Mouse (Mus musculus): ENCODE results near the gene Adrb1.

Adrb1 gene

DNA sequence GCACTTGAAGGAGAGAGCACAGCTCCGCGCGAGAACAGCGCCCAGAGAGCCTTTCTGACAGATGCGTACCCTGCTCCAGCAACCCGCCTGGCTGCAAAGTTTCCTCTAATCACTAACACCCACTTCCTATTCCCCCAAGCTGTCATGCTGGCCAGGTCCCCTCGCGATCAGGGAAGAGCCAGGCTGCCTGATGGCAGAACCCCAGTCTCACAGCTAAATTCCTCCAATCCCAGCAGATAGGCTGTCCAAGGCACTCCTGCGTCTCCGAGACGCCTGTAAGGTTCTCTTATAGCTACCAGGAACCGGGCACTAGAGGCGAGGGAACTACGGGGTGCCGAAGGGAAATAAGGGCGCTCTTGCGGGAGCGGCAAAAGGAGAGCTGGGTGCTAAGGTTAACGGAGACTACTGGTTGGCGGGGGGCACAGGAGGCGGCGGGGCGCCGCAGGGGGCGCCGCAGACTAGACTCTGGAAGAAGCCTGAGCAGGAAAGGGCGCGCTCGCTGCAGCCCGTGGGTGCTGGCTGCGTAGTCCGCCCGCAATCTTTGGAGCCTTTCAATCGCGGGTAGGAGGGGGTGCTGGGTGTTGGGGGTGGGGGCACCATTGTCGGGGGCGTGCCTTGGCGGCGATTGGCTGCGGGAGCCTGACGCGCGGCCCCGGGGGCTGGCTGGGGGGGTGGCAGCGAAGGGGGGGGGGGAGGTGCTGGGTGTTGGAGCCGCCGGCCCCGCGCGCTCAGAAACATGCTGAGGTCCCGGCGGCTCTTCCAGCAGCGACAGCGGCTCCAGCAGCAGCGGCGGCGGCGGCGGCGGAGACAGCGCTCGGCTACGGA, at the start of gene Adrb1:
Gene Adrb1, plus strand, starts transcription at position 813 of the 825 bp plus-strand sequence.
- DNase-seq (ENCODE audit: low read depth in 2 of 2, low spot score in 2 of 2): peak in 1 of 2 experiments; percentile 4

GRCm38 (mm10) chr19:56675690-56676089, 46.3 kb upstream of the Adrb1 start:
- no peak for DNase-seq (ENCODE audit: low read depth in 2 of 2, low spot score in 2 of 2)

DNA sequence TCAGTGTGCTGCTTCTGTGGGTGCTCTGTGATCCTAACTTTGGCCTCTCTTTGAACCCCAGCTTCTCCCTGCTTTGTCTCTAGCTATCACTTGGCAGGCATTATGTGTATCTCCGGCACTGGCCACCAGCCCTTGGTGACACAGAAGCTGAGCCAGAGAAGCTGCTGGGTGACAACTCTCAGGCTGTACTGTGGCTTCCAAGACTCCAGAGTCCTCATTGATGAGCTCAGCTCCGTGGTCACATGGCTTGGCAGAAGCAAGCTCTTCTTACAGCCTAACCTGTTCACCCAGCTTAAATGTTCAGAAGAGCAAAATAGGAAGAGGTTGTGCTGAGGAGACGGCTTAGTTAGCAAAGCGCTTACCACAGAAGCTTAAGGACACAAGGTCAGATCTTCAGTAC, 45.5 kb upstream of the Adrb1 start:
- DNase-seq (ENCODE audit: low read depth in 2 of 2, low spot score in 2 of 2): no peak

DNA sequence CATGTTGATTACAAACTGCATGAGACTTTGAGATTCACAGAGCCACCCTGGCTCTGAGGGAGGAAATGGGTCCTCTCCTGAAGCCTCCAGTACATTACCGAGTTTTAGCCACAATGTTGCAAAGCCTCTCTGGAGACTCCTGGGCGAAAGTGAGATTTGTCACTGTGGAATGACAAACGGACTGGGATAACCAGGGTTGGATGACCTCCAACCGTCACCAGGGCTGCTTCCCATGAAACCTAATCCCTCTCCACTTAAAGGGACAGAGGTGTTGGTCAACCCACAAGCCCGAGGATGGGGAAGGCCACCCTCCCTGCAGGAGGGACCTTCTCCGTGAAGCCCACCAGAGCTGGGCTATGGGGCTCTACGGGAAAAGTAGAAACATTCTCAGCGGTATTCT, 44.4 kb upstream of the Adrb1 start:
- no peak for DNase-seq (ENCODE audit: low read depth in 2 of 2, low spot score in 2 of 2)

- no peak for DNase-seq (ENCODE audit: low read depth in 2 of 2, low spot score in 2 of 2)
These were observed 43.5 kb upstream of the Adrb1 start for GRCm38 (mm10) chr19:56678516-56678915.

DNA sequence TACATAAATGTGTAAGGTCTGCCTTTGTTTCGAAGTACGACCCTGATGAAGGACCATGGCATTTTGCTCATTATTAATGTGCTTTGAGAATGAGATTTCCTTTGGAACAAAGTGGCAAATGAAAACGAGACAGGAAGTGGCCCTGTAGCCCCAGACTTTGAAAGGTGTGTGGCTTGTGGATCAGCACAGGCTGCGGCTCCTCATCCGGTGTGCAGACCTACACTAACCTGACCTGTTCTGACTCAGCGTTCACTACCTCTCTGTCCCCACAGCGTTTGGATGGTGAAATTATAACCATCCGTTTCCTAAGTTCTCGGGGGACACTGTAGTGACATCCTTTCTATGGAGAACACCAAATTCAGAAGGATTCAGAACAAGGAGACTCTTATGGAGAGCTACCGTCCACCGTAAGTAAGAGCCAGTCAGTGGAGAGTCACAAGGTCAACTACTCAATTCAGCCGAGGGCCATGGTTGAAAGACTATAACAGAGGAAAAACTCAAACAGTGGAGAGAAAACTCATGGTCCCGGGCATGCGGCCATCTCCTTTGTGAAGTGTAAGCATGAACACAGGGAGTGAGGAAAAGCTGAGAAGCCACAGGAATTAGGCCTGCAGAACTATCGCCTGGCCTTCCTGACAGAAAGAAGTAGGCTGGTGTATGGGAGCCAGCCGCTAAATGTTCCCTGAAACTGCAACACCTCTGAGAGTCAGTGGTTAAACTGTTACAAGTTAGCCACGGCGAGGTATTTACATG, 42.6 kb upstream of the Adrb1 start:
- no peak for DNase-seq (ENCODE audit: low read depth in 2 of 2, low spot score in 2 of 2)

DNA sequence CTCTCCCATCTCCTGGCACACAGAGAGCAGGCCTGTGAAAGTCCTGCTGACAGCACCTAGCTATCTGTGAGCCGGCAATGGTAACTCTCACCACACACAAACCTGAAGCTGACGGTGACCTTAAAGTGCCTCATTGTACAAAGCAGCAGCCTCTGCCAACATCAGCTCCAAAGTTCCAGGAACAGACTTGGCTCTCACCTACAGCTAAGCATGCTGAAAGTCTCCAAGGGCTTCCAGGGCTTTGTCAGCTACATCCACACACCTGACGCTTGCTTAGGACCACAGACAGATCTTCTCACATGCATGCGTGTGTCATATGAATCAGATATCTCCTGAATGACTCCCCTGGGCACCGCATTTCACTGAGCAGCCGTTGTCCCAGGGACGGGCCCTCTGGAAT, 42.0 kb upstream of the Adrb1 start:
- no peak for DNase-seq (ENCODE audit: low read depth in 2 of 2, low spot score in 2 of 2)

GRCm38 (mm10) chr19:56682297-56682696, 39.7 kb upstream of the Adrb1 start:
- no peak for DNase-seq (ENCODE audit: low read depth in 2 of 2, low spot score in 2 of 2)

DNA sequence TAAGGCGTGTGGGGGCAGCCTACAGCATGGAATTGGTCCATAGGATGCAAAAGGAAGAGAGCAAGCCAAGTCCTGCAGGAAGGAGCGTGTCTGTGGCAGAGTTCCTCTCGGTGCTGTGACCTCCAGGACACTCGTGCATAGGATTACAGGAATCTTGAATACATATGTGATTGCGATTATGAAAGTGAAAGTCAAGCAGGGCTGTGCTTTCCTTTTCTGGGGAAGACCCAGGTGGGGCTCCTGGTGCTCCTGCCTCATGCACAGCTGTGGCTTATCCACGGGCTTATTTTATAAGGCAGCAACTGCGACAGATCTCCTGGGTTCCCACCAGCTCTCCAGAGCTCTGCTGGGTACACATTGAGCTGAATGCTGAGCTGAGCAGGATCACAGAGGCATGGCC, 39.2 kb upstream of the Adrb1 start:
- DNase-seq (ENCODE audit: low read depth in 2 of 2, low spot score in 2 of 2): no peak

- DNase-seq (ENCODE audit: low read depth in 2 of 2, low spot score in 2 of 2): no peak
These were observed 36.5 kb upstream of the Adrb1 start for GRCm38 (mm10) chr19:56685515-56685914.

- no peak for DNase-seq (ENCODE audit: low read depth in 2 of 2, low spot score in 2 of 2)
These were observed 35.8 kb upstream of the Adrb1 start for GRCm38 (mm10) chr19:56686218-56686617.

DNA sequence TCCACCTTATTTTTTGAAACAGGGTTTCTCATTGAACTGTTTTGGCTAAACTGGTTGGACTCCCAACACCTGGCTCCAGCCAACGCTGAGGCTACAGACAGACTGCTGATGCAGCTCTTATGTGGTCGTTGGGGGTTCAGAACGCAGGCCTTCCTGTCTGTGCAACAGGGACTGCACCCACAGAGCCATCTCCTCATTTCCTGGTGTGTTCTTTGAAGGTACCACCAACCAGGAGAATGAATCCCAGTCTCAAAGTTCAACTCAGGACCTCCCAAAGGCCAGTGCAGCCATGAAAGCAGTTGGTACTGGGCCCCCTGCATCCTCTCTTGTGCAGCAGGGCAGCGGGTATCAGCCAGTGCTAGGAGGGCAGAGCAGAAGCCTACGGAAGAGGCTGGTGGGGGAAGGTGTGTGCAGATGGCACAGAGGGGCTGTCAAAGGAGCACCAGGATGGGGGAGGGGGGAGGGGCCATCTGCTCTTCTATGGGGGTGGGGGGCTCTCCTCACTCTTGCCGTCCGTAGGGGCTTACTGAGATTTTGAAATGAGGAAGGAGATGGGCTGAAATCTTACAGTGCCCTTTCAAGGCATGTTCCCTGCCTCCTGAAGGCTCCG, 34.9 kb upstream of the Adrb1 start:
- DNase-seq (ENCODE audit: low read depth in 2 of 2, low spot score in 2 of 2): no peak

DNA sequence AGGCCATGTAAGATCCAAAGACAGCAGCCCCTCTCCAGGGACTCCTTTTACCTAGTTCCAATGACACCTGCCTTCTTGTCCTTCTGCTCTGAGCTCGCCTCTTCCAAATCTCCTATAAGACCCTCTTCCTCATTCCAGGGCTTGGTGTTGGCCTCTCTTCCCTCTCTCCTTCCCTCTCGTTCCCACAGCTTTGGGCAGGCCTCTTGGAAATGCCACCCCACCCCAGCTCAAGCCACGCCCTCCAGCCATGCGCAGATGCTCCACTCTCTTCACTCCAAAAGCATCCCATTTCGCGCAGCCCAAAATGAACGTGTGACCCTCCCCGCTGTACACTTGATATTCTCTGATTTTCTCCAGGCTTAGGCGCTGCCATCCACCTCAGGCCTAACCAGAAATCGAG, 34.3 kb upstream of the Adrb1 start:
- DNase-seq (ENCODE audit: low read depth in 2 of 2, low spot score in 2 of 2): no peak

DNA sequence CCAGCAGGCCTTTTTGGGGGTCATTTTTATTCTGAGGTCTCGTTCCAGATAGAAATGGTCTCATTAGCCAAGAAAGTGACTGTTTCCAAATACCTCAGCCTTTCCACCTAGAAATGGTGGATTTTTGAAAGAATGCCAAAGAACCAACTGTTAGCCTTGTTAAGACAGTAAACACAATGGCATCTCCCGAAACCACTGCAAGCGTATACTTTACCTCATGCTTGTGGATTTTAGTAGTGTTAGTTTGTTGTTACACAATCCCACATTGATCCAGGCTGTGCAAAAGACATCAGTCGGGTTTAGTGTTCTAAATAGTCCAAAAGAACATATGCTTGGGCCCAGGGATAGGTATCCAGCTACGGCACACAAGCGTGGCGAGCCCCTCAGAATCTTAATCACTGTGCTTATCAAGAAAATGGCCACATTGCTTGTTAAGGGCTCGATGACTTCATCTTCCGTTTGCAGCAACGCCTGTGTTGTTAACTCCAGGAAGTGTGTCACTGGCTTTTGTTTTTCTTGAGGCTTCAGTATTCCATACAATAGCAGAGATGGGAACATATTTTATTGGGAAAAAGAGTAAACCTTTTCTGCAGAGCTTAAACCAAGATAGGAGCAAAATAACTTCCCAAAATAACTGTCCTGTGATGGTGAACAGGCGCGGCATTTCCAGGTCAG, 33.2 kb upstream of the Adrb1 start:
- no peak for DNase-seq (ENCODE audit: low read depth in 2 of 2, low spot score in 2 of 2)

- no peak for DNase-seq (ENCODE audit: low read depth in 2 of 2, low spot score in 2 of 2)
These were observed 32.5 kb upstream of the Adrb1 start for GRCm38 (mm10) chr19:56689493-56689892.

GRCm38 (mm10) chr19:56691103-56691502, 30.9 kb upstream of the Adrb1 start:
- no peak for DNase-seq (ENCODE audit: low read depth in 2 of 2, low spot score in 2 of 2)

DNA sequence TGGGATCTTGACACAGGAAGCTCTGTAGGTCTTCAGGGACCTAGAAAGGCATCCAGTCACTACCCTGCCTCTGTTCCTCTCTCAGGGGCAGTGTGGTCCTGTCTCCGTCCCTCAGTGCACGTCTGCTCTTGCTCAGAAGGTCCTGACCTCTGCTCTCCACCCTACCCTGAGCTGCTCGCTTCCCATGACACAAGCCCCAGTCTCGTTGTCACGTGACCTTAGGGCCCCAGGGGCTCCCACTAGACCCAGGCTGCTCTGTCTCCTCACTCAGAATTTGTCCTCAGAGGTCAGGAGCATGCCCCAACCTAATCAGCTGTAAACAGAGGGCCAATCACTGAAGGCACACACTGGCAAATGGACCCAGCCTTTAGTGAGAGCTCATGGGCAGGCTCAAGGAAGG, 29.5 kb upstream of the Adrb1 start:
- no peak for DNase-seq (ENCODE audit: low read depth in 2 of 2, low spot score in 2 of 2)

DNA sequence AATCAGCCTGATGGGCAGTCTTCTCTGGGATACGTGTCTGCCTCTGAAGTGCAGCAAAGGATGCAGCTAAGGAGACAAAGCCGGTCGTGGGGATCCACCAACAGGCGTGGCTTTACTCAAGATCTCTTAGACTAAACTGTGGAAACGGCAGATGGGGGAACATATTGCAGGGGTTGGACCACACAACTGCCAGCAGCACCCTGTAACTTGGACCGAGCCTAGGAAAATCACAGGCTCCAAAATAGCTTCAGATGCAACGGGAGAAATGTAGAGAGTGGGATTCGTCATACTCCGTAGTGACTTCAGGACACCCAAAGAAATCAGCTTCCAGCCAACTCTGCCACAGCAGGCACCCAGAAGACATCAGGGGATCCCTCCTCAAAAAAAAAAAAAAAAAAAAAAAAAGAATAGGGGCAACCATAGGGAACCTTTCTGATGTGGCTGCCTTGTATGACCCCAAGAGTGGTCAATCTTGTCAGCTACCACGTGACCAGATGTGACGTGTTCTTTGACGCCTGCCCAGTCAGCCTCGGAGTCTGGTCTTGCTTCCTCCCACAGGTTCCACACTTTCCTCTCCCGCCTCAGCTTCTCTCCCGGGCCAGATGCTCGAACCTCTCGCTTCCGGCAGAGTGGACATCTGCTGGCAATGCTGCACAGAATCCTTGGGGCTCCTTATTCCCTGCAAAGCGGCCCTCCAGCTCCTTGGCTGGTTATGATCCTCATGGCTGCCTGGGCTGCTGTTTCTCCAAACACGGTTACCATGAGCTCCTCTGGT, 24.4 kb upstream of the Adrb1 start:
- no peak for DNase-seq (ENCODE audit: low read depth in 2 of 2, low spot score in 2 of 2)

GRCm38 (mm10) chr19:56700848-56701247, 21.2 kb upstream of the Adrb1 start:
- no peak for DNase-seq (ENCODE audit: low read depth in 2 of 2, low spot score in 2 of 2)

DNA sequence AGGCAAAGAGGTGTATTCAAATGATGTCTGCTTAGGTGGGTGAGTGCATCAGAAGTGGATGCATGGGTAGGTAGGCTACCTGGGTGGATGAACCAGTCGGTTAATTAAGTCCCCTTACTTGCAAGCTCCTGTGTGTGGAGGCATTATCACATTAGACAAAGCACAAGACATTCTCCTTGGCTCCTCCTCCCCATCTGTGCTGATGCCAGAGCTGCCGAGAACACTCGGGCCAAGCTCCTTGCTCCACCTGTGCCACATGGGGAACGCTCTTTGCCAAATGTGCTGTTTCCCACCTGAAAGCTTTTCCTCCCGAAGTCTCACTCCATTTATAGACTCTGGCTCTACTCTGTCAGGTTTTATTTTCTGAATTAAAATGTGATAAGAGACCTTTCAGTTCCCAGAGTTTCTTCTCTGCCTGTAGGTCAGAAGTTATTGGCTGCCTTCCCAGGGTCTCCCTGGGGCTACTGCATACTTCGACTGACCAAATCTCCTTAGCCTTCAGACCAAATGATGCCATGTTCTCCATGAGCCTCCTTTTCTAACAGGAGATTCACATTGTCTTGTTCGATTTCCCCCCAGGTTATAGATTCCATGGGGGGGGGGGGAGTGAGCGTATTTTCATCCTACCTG, 20.5 kb upstream of the Adrb1 start:
- no peak for DNase-seq (ENCODE audit: low read depth in 2 of 2, low spot score in 2 of 2)

All from CD8-positive naive resting alpha-beta T cell, adult 2 months (primary cell).